27 mouse cellular contexts compared by ENCODE assay signal in the genomic region with DNA sequence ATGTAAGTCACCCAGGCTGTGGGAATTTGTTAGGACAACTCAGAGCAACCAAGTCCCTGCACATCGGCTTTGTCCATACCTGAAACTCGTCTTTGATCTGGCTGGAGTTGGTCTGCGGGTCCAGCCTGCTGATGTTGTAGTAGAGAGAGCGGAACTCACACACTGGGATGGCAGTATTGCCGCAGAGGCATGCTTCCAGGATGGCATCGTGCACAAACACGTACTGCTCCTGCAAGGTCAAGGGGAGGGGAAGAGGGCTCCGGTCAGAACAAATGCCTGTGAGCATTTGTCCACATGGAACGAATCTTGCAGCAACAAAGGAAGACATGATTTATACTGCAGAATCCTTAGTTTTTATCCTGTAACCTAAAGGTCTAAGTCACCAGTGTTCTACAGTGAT.
DNase-seq lines count a peak whose midpoint lies in the region; ATAC-seq and TF ChIP-seq lines count a peak whose summit lies in the region.
"Had no signal": no experiment of that assay in that cellular context is flagged by ENCODE, and none has a peak within 500 bp of the region (broad histone marks: within the 10 kb centered on the region; RNA-seq: fewer than 3 reads in every experiment).

No protein-coding gene starts in this region.

- H3K4me2 ChIP-seq in midbrain, embryonic 11.5 days: no peak overlapping the region
- no peak overlapping the region for H3K4me2 ChIP-seq in liver, postnatal 0 days (ENCODE audit: low read depth, low read length)
- H3K4me2 ChIP-seq: forebrain, embryonic 13.5 days; heart, embryonic 12.5 days; heart, embryonic 15.5 days; hindbrain, embryonic 13.5 days; intestine, embryonic 15.5 days had no signal

- no peaks in the 10 kb centered on the region for H3K9me3 ChIP-seq in midbrain, embryonic 11.5 days (ENCODE audit: control insufficient read depth, low read length)
- H3K9me3 ChIP-seq in liver, postnatal 0 days (ENCODE audit: low read length): no peaks in the 10 kb centered on the region
- H3K9me3 ChIP-seq: forebrain, embryonic 10.5 days; forebrain, embryonic 13.5 days; heart, embryonic 12.5 days; heart, embryonic 15.5 days; hindbrain, embryonic 10.5 days; hindbrain, embryonic 13.5 days; intestine, embryonic 15.5 days had no signal

- no peak overlapping the region for H3K9ac ChIP-seq in midbrain, embryonic 11.5 days (ENCODE audit: low read length)
- H3K9ac ChIP-seq in liver, postnatal 0 days (replicated peaks): no peak overlapping the region
- H3K9ac ChIP-seq: forebrain, embryonic 13.5 days; heart, embryonic 12.5 days; heart, embryonic 15.5 days; hindbrain, embryonic 13.5 days; intestine, embryonic 15.5 days had no signal

- DNase-seq in adrenal gland, adult 2 months: peak; percentile 42
- no peak for DNase-seq in adrenal gland, postnatal 4 days (ENCODE audit: low spot score in 2 of 2)
- peak; percentile 28 for DNase-seq in adrenal gland, adult 8-10 months
- DNase-seq in adrenal gland, postnatal 14 days: peak; percentile 53
- DNase-seq in midbrain, embryonic 11.5 days (ENCODE audit: low spot score, missing footprints): no peak
- no peak for DNase-seq in liver, postnatal 0 days
- DNase-seq: B cell, adult 2 months; cerebellum, adult 18-20 months; cerebellum, adult 9-10 months; cerebellum, postnatal 14 days; gastrocnemius, postnatal 10 days; gastrocnemius, postnatal 36 days; heart, postnatal 10 days; heart, postnatal 36 days; kidney, adult 11 months had no signal

- no peak overlapping the region for H3K27ac ChIP-seq in midbrain, embryonic 11.5 days (ENCODE audit: low read depth, low read length)
- no peak overlapping the region for H3K27ac ChIP-seq in liver, postnatal 0 days (ENCODE audit: low read depth)
- H3K27ac ChIP-seq: forebrain, embryonic 10.5 days; forebrain, embryonic 13.5 days; heart, embryonic 15.5 days; hindbrain, embryonic 10.5 days; hindbrain, embryonic 13.5 days; intestine, embryonic 15.5 days had no signal

- ATAC-seq in midbrain, embryonic 11.5 days (ENCODE audit: low FRiP score): no peak
- ATAC-seq in liver, postnatal 0 days: no peak
- ATAC-seq: forebrain, embryonic 13.5 days; forebrain, embryonic 16.5 days; hindbrain, embryonic 16.5 days; intestine, embryonic 15.5 days; Patski had no signal

- WGBS in midbrain, embryonic 11.5 days: 91% methylated on average over 9 of the region's 9 CpGs
- 68% methylated on average over 9 of the region's 9 CpGs for WGBS in liver, postnatal 0 days (ENCODE audit: insufficient replicate concordance)

- no peaks in the 10 kb centered on the region for H3K27me3 ChIP-seq in midbrain, embryonic 11.5 days (ENCODE audit: control insufficient read depth, insufficient read depth, low read length)
- no peaks in the 10 kb centered on the region for H3K27me3 ChIP-seq in liver, postnatal 0 days (ENCODE audit: insufficient read depth, low read length)
- H3K27me3 ChIP-seq: CH12.LX; forebrain, embryonic 13.5 days; heart, embryonic 12.5 days; heart, embryonic 15.5 days; hindbrain, embryonic 13.5 days; intestine, embryonic 15.5 days; Patski had no signal

- TF ChIP-seq EP300 in liver, postnatal 0 days (IDR thresholded peaks at IDR 0.05; ENCODE audit: low read depth): no peak

- TF ChIP-seq CTCF in liver, postnatal 0 days (IDR thresholded peaks at IDR 0.05; ENCODE audit: low read depth): no peak

- H3K4me1 ChIP-seq in midbrain, embryonic 11.5 days (ENCODE audit: control insufficient read depth, insufficient read depth, low read length): no peaks in the 10 kb centered on the region
- H3K4me1 ChIP-seq in liver, postnatal 0 days (ENCODE audit: insufficient read depth): no peaks in the 10 kb centered on the region
- H3K4me1 ChIP-seq: forebrain, embryonic 10.5 days; forebrain, embryonic 13.5 days; heart, embryonic 12.5 days; heart, embryonic 15.5 days; hindbrain, embryonic 10.5 days; intestine, embryonic 15.5 days had no signal

- no peaks in the 10 kb centered on the region for H3K36me3 ChIP-seq in midbrain, embryonic 11.5 days (ENCODE audit: control insufficient read depth, insufficient read depth, low read length)
- no peaks in the 10 kb centered on the region for H3K36me3 ChIP-seq in liver, postnatal 0 days (replicated peaks; ENCODE audit: insufficient read depth, low read length)
- H3K36me3 ChIP-seq: forebrain, embryonic 10.5 days; G1E; heart, embryonic 12.5 days; heart, embryonic 15.5 days; hindbrain, embryonic 10.5 days; hindbrain, embryonic 13.5 days; intestine, embryonic 15.5 days had no signal

- H3K4me3 ChIP-seq in midbrain, embryonic 11.5 days (ENCODE audit: low read depth, low read length): no peak overlapping the region
- H3K4me3 ChIP-seq in liver, postnatal 0 days (ENCODE audit: low read depth, low read length): no peak overlapping the region
- H3K4me3 ChIP-seq: forebrain, embryonic 10.5 days; forebrain, embryonic 13.5 days; heart, embryonic 12.5 days; heart, embryonic 15.5 days; hindbrain, embryonic 10.5 days; hindbrain, embryonic 13.5 days; intestine, embryonic 15.5 days had no signal

Comparison
In these comparisons a context has a peak if more than half of its experiments do, and no peak if none do; other contexts are left out.
1. DNase-seq: peak in adrenal gland, adult 2 months (single experiment), adrenal gland, adult 8-10 months (single experiment) and adrenal gland, postnatal 14 days (single experiment); none in adrenal gland, postnatal 4 days (0 of 2), midbrain, embryonic 11.5 days (single experiment) and liver, postnatal 0 days (single experiment).